Mouse (Mus musculus): Measurements from ENCODE around the gene Plekha7. TPM values are rescaled to one million over a fixed set of nuclear protein-coding genes. Genes with fewer than 3 reads are reported as not detected.

Plekha7 gene
- polyA plus RNA-seq, 1 experiment from 2014 or later: 55.9 TPM

GRCm38 (mm10) chr7:116248536-116248935, 59.6 kb downstream of the Plekha7 start:
- no peak for ATAC-seq (ENCODE audit: insufficient number of reproducible peaks, low FRiP score)
- Histone ChIP-seq H3K27me3 (replicated peaks) (no peaks in the 10 kb centered on the region), H3K9ac (no peak overlapping the region), H3K9me3 (replicated peaks) (no peaks in the 10 kb centered on the region), H3K4me3 (no peak overlapping the region), H3K4me1 (replicated peaks) (peaks cover 47% of the 10 kb centered on the region), H3K27ac (ENCODE audit: poor library complexity, severe bottlenecking) (no peak overlapping the region), H3K4me2 (no peak overlapping the region), H3K36me3 (no peaks in the 10 kb centered on the region)
- WGBS: 91% methylated on average over 11 of the region's 11 CpGs

- Histone ChIP-seq H3K36me3 (no peaks in the 10 kb centered on the region), H3K4me3 (peak overlapping the region; percentile 26), H3K9ac (peak overlapping the region; percentile 53; the same call in 1 of the 2 replicates), H3K4me2 (peak overlapping the region; percentile 63), H3K9me3 (replicated peaks) (no peaks in the 10 kb centered on the region), H3K27me3 (replicated peaks) (no peaks in the 10 kb centered on the region), H3K4me1 (replicated peaks) (peaks cover 48% of the 10 kb centered on the region), H3K27ac (ENCODE audit: poor library complexity, severe bottlenecking) (peak overlapping the region; percentile 83)
- 4% methylated on average over 7 of the region's 7 CpGs for WGBS
- no peak for ATAC-seq (ENCODE audit: insufficient number of reproducible peaks, low FRiP score)
Measured at GRCm38 (mm10) chr7:116247377-116247729, 60.8 kb downstream of the Plekha7 start.

GRCm38 (mm10) chr7:116246696-116247376, 61.3 kb downstream of the Plekha7 start:
- peak overlapping the region; percentile 53 for H3K9ac ChIP-seq
- no peaks in the 10 kb centered on the region for H3K9me3 ChIP-seq (replicated peaks)
- H3K4me3 ChIP-seq: peak overlapping the region; percentile 26
- ATAC-seq (ENCODE audit: insufficient number of reproducible peaks, low FRiP score): 0 out of 2 replicates have a peak, but pooled peaks have one; percentile 55
- WGBS: 8% methylated on average over 15 of the region's 15 CpGs
- peak overlapping the region; percentile 63 for H3K4me2 ChIP-seq
- no peaks in the 10 kb centered on the region for H3K36me3 ChIP-seq
- peaks cover 51% of the 10 kb centered on the region for H3K4me1 ChIP-seq (replicated peaks)
- no peaks in the 10 kb centered on the region for H3K27me3 ChIP-seq (replicated peaks)
- peak overlapping the region; percentile 83 for H3K27ac ChIP-seq (ENCODE audit: poor library complexity, severe bottlenecking)

- Histone ChIP-seq H3K4me2 (peak overlapping the region; percentile 63), H3K27ac (ENCODE audit: poor library complexity, severe bottlenecking) (peak overlapping the region; percentile 83), H3K9ac (peak overlapping the region; percentile 53), H3K27me3 (replicated peaks) (no peaks in the 10 kb centered on the region), H3K4me3 (peak overlapping the region; percentile 26), H3K36me3 (no peaks in the 10 kb centered on the region), H3K4me1 (replicated peaks) (peaks cover 59% of the 10 kb centered on the region), H3K9me3 (replicated peaks) (no peaks in the 10 kb centered on the region)
- WGBS: 27% methylated on average over 15 of the region's 15 CpGs
- ATAC-seq (ENCODE audit: insufficient number of reproducible peaks, low FRiP score): no peak
Measured at GRCm38 (mm10) chr7:116245815-116246695, 62.1 kb downstream of the Plekha7 start.

- Histone ChIP-seq H3K4me3 (no peak overlapping the region), H3K27me3 (replicated peaks) (no peaks in the 10 kb centered on the region), H3K27ac (ENCODE audit: poor library complexity, severe bottlenecking) (peak overlapping the region; percentile 80), H3K9me3 (replicated peaks) (no peaks in the 10 kb centered on the region), H3K36me3 (no peaks in the 10 kb centered on the region), H3K4me1 (replicated peaks) (peaks cover 71% of the 10 kb centered on the region), H3K9ac (no peak overlapping the region), H3K4me2 (peak overlapping the region; percentile 32)
- 18% methylated on average over 7 of the region's 7 CpGs for WGBS
- ATAC-seq (ENCODE audit: insufficient number of reproducible peaks, low FRiP score): peak; percentile 38; the same call in 1 of the 2 replicates
Measured at GRCm38 (mm10) chr7:116244302-116245165, 63.6 kb downstream of the Plekha7 start.

- H3K27me3 ChIP-seq (replicated peaks): 0 out of 2 replicates have a peak, but pooled peaks cover 1% of the 10 kb centered on the region
- H3K4me1 ChIP-seq (replicated peaks): peaks cover 81% of the 10 kb centered on the region
- H3K36me3 ChIP-seq: no peaks in the 10 kb centered on the region
- H3K27ac ChIP-seq (ENCODE audit: poor library complexity, severe bottlenecking): no peak overlapping the region
- no peak overlapping the region for H3K4me2 ChIP-seq
- no peak for ATAC-seq (ENCODE audit: insufficient number of reproducible peaks, low FRiP score)
- whole genome bisulfite sequencing: 74% methylated on average over 3 of the region's 3 CpGs
- no peaks in the 10 kb centered on the region for H3K9me3 ChIP-seq (replicated peaks)
- no peak overlapping the region for H3K4me3 ChIP-seq
- H3K9ac ChIP-seq: no peak overlapping the region
Measured at GRCm38 (mm10) chr7:116242810-116243209, 65.4 kb downstream of the Plekha7 start.

GRCm38 (mm10) chr7:116241601-116242000, 66.6 kb downstream of the Plekha7 start:
- Histone ChIP-seq H3K9me3 (replicated peaks) (no peaks in the 10 kb centered on the region), H3K4me3 (no peak overlapping the region), H3K36me3 (no peaks in the 10 kb centered on the region), H3K4me2 (0 out of 2 replicates have a peak overlapping the region, but pooled peaks have one; percentile 13), H3K9ac (no peak overlapping the region), H3K27ac (ENCODE audit: poor library complexity, severe bottlenecking) (no peak overlapping the region), H3K4me1 (replicated peaks) (peaks cover 74% of the 10 kb centered on the region), H3K27me3 (replicated peaks) (peaks cover 12% of the 10 kb centered on the region; the same call in 1 of the 2 replicates)
- 54% methylated on average over 7 of the region's 7 CpGs for WGBS
- ATAC-seq (ENCODE audit: insufficient number of reproducible peaks, low FRiP score): no peak

GRCm38 (mm10) chr7:116240791-116241474, 67.2 kb downstream of the Plekha7 start:
- Histone ChIP-seq H3K4me3 (no peak overlapping the region), H3K27ac (ENCODE audit: poor library complexity, severe bottlenecking) (no peak overlapping the region), H3K36me3 (no peaks in the 10 kb centered on the region), H3K9me3 (replicated peaks) (no peaks in the 10 kb centered on the region), H3K4me2 (no peak overlapping the region), H3K9ac (peak overlapping the region; percentile 44; the same call in 1 of the 2 replicates), H3K27me3 (replicated peaks) (peaks cover 19% of the 10 kb centered on the region; the same call in 1 of the 2 replicates), H3K4me1 (replicated peaks) (peaks cover 75% of the 10 kb centered on the region)
- 65% methylated on average over 12 of the region's 12 CpGs for WGBS
- ATAC-seq (ENCODE audit: insufficient number of reproducible peaks, low FRiP score): no peak

GRCm38 (mm10) chr7:116240353-116240752, 67.8 kb downstream of the Plekha7 start:
- H3K4me1 ChIP-seq (replicated peaks): peaks cover 75% of the 10 kb centered on the region
- H3K9me3 ChIP-seq (replicated peaks): no peaks in the 10 kb centered on the region
- H3K27me3 ChIP-seq (replicated peaks): peaks cover 21% of the 10 kb centered on the region; the same call in 1 of the 2 replicates
- no peak overlapping the region for H3K27ac ChIP-seq (ENCODE audit: poor library complexity, severe bottlenecking)
- H3K9ac ChIP-seq: no peak overlapping the region
- ATAC-seq (ENCODE audit: insufficient number of reproducible peaks, low FRiP score): no peak
- H3K36me3 ChIP-seq: no peaks in the 10 kb centered on the region
- no peak overlapping the region for H3K4me2 ChIP-seq
- no peak overlapping the region for H3K4me3 ChIP-seq
- 53% methylated on average over 4 of the region's 4 CpGs for WGBS

- H3K9ac ChIP-seq: no peak overlapping the region
- no peak overlapping the region for H3K4me3 ChIP-seq
- no peaks in the 10 kb centered on the region for H3K36me3 ChIP-seq
- H3K9me3 ChIP-seq (replicated peaks): no peaks in the 10 kb centered on the region
- H3K27me3 ChIP-seq (replicated peaks): peaks cover 21% of the 10 kb centered on the region; the same call in 1 of the 2 replicates
- H3K4me2 ChIP-seq: peak overlapping the region; percentile 86; the same call in 1 of the 2 replicates
- peak overlapping the region; percentile 93 for H3K27ac ChIP-seq (ENCODE audit: poor library complexity, severe bottlenecking)
- WGBS: 67% methylated on average over 4 of the region's 4 CpGs
- H3K4me1 ChIP-seq (replicated peaks): peaks cover 73% of the 10 kb centered on the region
- ATAC-seq (ENCODE audit: insufficient number of reproducible peaks, low FRiP score): no peak
Measured at GRCm38 (mm10) chr7:116238320-116238719, 69.9 kb downstream of the Plekha7 start.
